Mouse (Mus musculus) liver, postnatal 0 days (tissue): ENCODE measurements at regions not wholly inside any gene's neighbourhood (a gene's known extent, or its start where the extent isn't known, plus 50 kb on each side); places are given as distances from the start of the nearest gene placed in this dataset.

Experiments used
- ATAC-seq: fragments of 200-750 bp; cut with Nextera tagmentation; 2 replicates; pipeline ENCODE4 v1.8.0; 2017; ENCODE audit warnings: mild to moderate bottlenecking, moderate library complexity
- DNase-seq: peaks from one replicate; pipeline ENCODE4 v3.0.0-alpha.2; 2016
- H3K27ac ChIP-seq: fragments of 300-500 bp; sonication (generic); 2 replicates; pipeline ENCODE4 v1.5.1; 2014; ENCODE audit warnings: antibody characterized with exemption, moderate library complexity, mild to moderate bottlenecking, low read depth
- H3K27me3 ChIP-seq: fragments of 300-500 bp; sonication (generic); 2 replicates; pipeline ENCODE4 v1.6.1; 2014; ENCODE audit warnings: low read length, control low read depth, mixed read lengths; ENCODE audit not compliant: insufficient read depth
- H3K36me3 ChIP-seq: fragments of 300-500 bp; sonication (generic); replicated peaks from 2 replicates; pipeline ENCODE4 v1.6.1; 2014; ENCODE audit warnings: mild to moderate bottlenecking, control low read depth, low read length, moderate library complexity, mixed read lengths; ENCODE audit not compliant: insufficient read depth
- H3K4me1 ChIP-seq: fragments of 300-500 bp; sonication (generic); 2 replicates; pipeline ENCODE4 v1.6.1; 2014; ENCODE audit warnings: antibody characterized with exemption, mild to moderate bottlenecking, control low read depth; ENCODE audit not compliant: insufficient read depth
- H3K4me2 ChIP-seq: fragments of 300-500 bp; sonication (generic); 2 replicates; pipeline ENCODE4 v1.6.1; 2014; ENCODE audit warnings: low read depth, mild to moderate bottlenecking, low read length, moderate library complexity, mixed read lengths
- H3K4me3 ChIP-seq: fragments of 300-500 bp; sonication (generic); 2 replicates; pipeline ENCODE4 v1.5.1; 2014; ENCODE audit warnings: low read depth, low read length
- H3K9ac ChIP-seq: fragments of 300-500 bp; sonication (generic); replicated peaks from 2 replicates; pipeline ENCODE4 v1.6.1; 2014; ENCODE audit warnings: mild to moderate bottlenecking, moderate library complexity
- H3K9me3 ChIP-seq: fragments of 300-500 bp; sonication (generic); 2 replicates; pipeline ENCODE4 v1.6.1; 2016; ENCODE audit warnings: mild to moderate bottlenecking, control low read depth, low read length, mixed read lengths
- CTCF ChIP-seq: sonication (generic); IDR thresholded peaks from 2 replicates; pipeline ENCODE4 v1.5.1; 2016; ENCODE audit warnings: antibody characterized with exemption, low read depth
- EP300 ChIP-seq: IDR thresholded peaks from 2 replicates; pipeline ENCODE4 v1.6.1; 2016; ENCODE audit warnings: antibody characterized with exemption, low read depth, mild to moderate bottlenecking
- WGBS: fragments of 180-500 bp; shearing (Covaris S2); extraction: QIAGEN DNeasy Blood & Tissue Kit; methylation state at CpG from one replicate; pipeline ENCODE4 v1.1.7; 2014; ENCODE audit not compliant: insufficient replicate concordance; 5-methylcytosine and 5-hydroxymethylcytosine counted together

DNA sequence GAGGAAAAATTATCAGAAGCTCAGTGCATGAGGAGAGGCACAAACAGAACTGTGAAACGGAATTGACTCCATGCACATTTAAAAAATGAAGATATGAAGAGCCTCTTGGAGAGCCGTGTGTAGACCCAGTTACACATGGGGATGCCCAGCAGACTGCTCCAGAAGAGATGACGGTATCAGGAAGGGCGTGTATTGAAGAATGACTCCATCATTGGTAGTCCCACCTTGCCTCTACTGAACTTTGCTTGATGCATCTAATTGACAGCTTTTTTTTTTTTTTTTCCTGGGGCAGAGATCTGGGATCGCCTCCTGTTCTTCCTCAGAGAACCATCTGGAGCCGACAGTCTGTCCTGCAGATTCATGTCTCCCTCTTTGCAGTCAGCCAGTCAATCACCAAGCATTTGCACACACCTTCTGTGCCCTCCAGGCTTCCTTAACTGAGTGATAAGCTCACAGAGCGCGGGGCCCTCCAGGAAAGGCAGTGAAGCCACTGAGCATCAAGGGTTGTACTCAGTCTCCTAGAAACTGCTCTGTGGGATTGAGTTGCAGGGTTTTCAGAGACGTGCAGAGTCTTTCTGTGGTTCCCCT is 57.6 kb upstream of the D1Pas1 start:
- H3K36me3 ChIP-seq = no peaks in the 10 kb centered on the region
- H3K9ac ChIP-seq = no peak overlapping the region
- no peak overlapping the region for H3K4me3 ChIP-seq
- TF ChIP-seq CTCF (no peak), EP300 (no peak)
- H3K9me3 ChIP-seq = no peaks in the 10 kb centered on the region
- DNase-seq (no peak), ATAC-seq (no peak)
- H3K27me3 ChIP-seq = no peaks in the 10 kb centered on the region
- no peak overlapping the region for H3K27ac ChIP-seq
- H3K4me1 ChIP-seq = no peaks in the 10 kb centered on the region
- no peak overlapping the region for H3K4me2 ChIP-seq
- 69% methylated on average over 9 of the region's 9 CpGs for WGBS

DNA sequence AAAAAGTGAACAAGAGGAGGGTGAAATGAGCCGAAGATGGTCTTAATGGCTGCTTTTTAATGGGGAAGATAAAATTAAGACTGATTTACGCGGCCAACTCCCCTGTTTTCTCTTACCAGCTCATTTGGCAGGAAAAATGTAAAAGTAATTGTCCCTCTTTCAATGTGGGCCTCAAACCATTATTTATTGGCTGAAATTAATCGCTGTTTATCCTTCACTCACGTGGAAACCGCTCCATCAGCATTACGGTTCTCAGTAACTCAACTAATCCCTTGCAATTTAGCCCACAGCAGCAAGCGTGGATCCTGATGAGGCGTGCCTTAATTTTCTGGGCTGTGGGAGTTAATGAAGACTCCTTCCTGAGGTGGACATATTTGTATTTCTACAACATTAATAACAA is 58.1 kb upstream of the D1Pas1 start:
- Histone ChIP-seq H3K4me1 (no peaks in the 10 kb centered on the region), H3K4me3 (no peak overlapping the region), H3K36me3 (no peaks in the 10 kb centered on the region), H3K9ac (no peak overlapping the region), H3K27ac (no peak overlapping the region), H3K27me3 (no peaks in the 10 kb centered on the region), H3K9me3 (no peaks in the 10 kb centered on the region), H3K4me2 (no peak overlapping the region)
- TF ChIP-seq EP300 (no peak), CTCF (no peak)
- DNase-seq = no peak
- WGBS = 84% methylated on average over 9 of the region's 9 CpGs
- ATAC-seq = no peak

GRCm38 (mm10) chr1:186907409-186908170 is 59.6 kb upstream of the D1Pas1 start:
- H3K4me1 ChIP-seq = no peaks in the 10 kb centered on the region
- no peak overlapping the region for H3K4me2 ChIP-seq
- no peak overlapping the region for H3K27ac ChIP-seq
- DNase-seq = no peak
- TF ChIP-seq CTCF (no peak), EP300 (no peak)
- no peak overlapping the region for H3K9ac ChIP-seq
- ATAC-seq = no peak
- no peaks in the 10 kb centered on the region for H3K9me3 ChIP-seq
- no peak overlapping the region for H3K4me3 ChIP-seq
- H3K27me3 ChIP-seq = no peaks in the 10 kb centered on the region
- WGBS = 71% methylated on average over 9 of the region's 10 CpGs
- no peaks in the 10 kb centered on the region for H3K36me3 ChIP-seq

DNA sequence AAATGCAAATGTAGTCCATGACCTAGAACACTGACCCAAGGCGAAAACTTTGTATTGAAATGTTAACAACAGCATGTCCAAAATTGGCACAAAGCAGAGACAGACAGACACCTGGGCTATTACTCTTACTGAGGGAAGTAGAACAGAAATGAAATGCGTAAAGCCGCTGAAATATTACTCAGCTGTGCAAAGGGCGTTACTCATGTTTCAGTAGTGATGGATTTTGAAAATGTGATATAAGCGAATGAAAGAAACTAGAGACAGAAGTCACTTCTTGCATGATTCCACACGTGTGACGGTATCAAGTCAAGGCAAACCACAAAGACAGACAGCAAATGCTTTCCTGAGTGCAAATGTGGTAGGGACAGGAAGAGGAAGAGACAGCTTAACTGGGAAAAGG is 61.3 kb upstream of the D1Pas1 start:
- DNase-seq (no peak), ATAC-seq (no peak)
- H3K9me3 ChIP-seq = no peaks in the 10 kb centered on the region
- H3K4me1 ChIP-seq = no peaks in the 10 kb centered on the region
- no peak overlapping the region for H3K4me3 ChIP-seq
- H3K4me2 ChIP-seq = no peak overlapping the region
- WGBS = 69% methylated on average over 7 of the region's 7 CpGs
- no peaks in the 10 kb centered on the region for H3K27me3 ChIP-seq
- H3K36me3 ChIP-seq = no peaks in the 10 kb centered on the region
- no peak overlapping the region for H3K27ac ChIP-seq
- no peak for TF ChIP-seq EP300
- no peak for TF ChIP-seq CTCF
- H3K9ac ChIP-seq = no peak overlapping the region

GRCm38 (mm10) chr1:186901548-186901947 is 65.7 kb upstream of the D1Pas1 start:
- Histone ChIP-seq H3K9me3 (no peaks in the 10 kb centered on the region), H3K27ac (no peak overlapping the region), H3K36me3 (no peaks in the 10 kb centered on the region), H3K9ac (no peak overlapping the region), H3K4me3 (no peak overlapping the region), H3K4me2 (no peak overlapping the region), H3K4me1 (no peaks in the 10 kb centered on the region), H3K27me3 (no peaks in the 10 kb centered on the region)
- DNase-seq (no peak), ATAC-seq (no peak)
- 80% methylated on average over 6 of the region's 6 CpGs for WGBS
- TF ChIP-seq EP300 (no peak), CTCF (no peak)

- DNase-seq = no peak
Observed at GRCm38 (mm10) chr1:186898203-186898602, 69.0 kb upstream of the D1Pas1 start.

More at GRCm38 (mm10) chr1:186898203-186898602, 69.0 kb upstream of the D1Pas1 start:
- Histone ChIP-seq H3K4me1 (no peaks in the 10 kb centered on the region), H3K4me2 (no peak overlapping the region), H3K9ac (no peak overlapping the region), H3K27ac (no peak overlapping the region), H3K27me3 (no peaks in the 10 kb centered on the region), H3K9me3 (peaks cover 4% of the 10 kb centered on the region; the same call in 1 of the 2 replicates), H3K4me3 (no peak overlapping the region), H3K36me3 (no peaks in the 10 kb centered on the region)
- TF ChIP-seq EP300 = no peak
- no peak for TF ChIP-seq CTCF
- no peak for ATAC-seq
- 74% methylated on average over 8 of the region's 8 CpGs for WGBS
